Mouse (Mus musculus) thymus, postnatal 4 days (tissue): ENCODE results near the gene Sash1.

Experiments
- DNase-seq: peaks from one replicate; pipeline ENCODE4 v3.0.0; 2021

Gene Sash1

GRCm38 (mm10) chr10:8898831-8899511 lies 13.1 kb upstream of the Sash1 start:
- DNase-seq: no peak

GRCm38 (mm10) chr10:8898099-8898777 lies 12.4 kb upstream of the Sash1 start:
- DNase-seq: no peak

GRCm38 (mm10) chr10:8894965-8895515 lies 9.2 kb upstream of the Sash1 start:
- no peak for DNase-seq

- no peak for DNase-seq
Observed at GRCm38 (mm10) chr10:8890511-8890910, 4.6 kb upstream of the Sash1 start.

- no peak for DNase-seq
Observed at GRCm38 (mm10) chr10:8889341-8889740, 3.5 kb upstream of the Sash1 start.

- no peak for DNase-seq
Observed at GRCm38 (mm10) chr10:8886528-8886854, 621 bp upstream of the Sash1 start.

- DNase-seq: no peak
Observed at GRCm38 (mm10) chr10:8885201-8885600, 669 bp downstream of the Sash1 start.

- DNase-seq: no peak
Observed at GRCm38 (mm10) chr10:8884565-8884964, 1.3 kb downstream of the Sash1 start.

GRCm38 (mm10) chr10:8883686-8884085 lies 2.2 kb downstream of the Sash1 start:
- DNase-seq: no peak

GRCm38 (mm10) chr10:8881736-8882135 lies 4.1 kb downstream of the Sash1 start:
- no peak for DNase-seq

- DNase-seq: no peak
Observed at GRCm38 (mm10) chr10:8880950-8881675, 4.8 kb downstream of the Sash1 start.

- DNase-seq: no peak
Observed at GRCm38 (mm10) chr10:8878824-8879223, 7.0 kb downstream of the Sash1 start.

- no peak for DNase-seq
Observed at GRCm38 (mm10) chr10:8878381-8878780, 7.5 kb downstream of the Sash1 start.

- no peak for DNase-seq
Observed at GRCm38 (mm10) chr10:8873631-8874370, 12.1 kb downstream of the Sash1 start.

- DNase-seq: no peak
Observed at GRCm38 (mm10) chr10:8872788-8873187, 13.1 kb downstream of the Sash1 start.

GRCm38 (mm10) chr10:8871935-8872334 lies 13.9 kb downstream of the Sash1 start:
- no peak for DNase-seq

GRCm38 (mm10) chr10:8870368-8870767 lies 15.5 kb downstream of the Sash1 start:
- DNase-seq: no peak

GRCm38 (mm10) chr10:8866062-8866642 lies 19.7 kb downstream of the Sash1 start:
- no peak for DNase-seq

- no peak for DNase-seq
Observed at GRCm38 (mm10) chr10:8860655-8861054, 25.2 kb downstream of the Sash1 start.

GRCm38 (mm10) chr10:8858718-8859117 lies 27.2 kb downstream of the Sash1 start:
- DNase-seq: no peak

- DNase-seq: no peak
Observed at GRCm38 (mm10) chr10:8856942-8857341, 28.9 kb downstream of the Sash1 start.

- no peak for DNase-seq
Observed at GRCm38 (mm10) chr10:8853326-8853725, 32.5 kb downstream of the Sash1 start.

- DNase-seq: no peak
Observed at GRCm38 (mm10) chr10:8851625-8852024, 34.2 kb downstream of the Sash1 start.
